Mouse (Mus musculus): ENCODE results near the gene Ccl7. TPM values are rescaled to one million over a fixed set of nuclear protein-coding genes. Genes with fewer than 3 reads are reported as not detected.

Gene Ccl7
- polyA plus RNA-seq (2015; fragmentation: Nextera tagmentation; extraction: Ambion mirVana) = 0.28 and 0.74 TPM in 2 replicates

GRCm38 (mm10) chr11:82045471-82045870 lies at the start of gene Ccl7:
TSS of gene Ccl7 (plus strand) at chr11:82045712.
- no peak within 1 kb of the TSS for H3K27ac ChIP-seq
- no peaks in the 10 kb centered on the region for H3K9me3 ChIP-seq
- no peak within 1 kb of the TSS for H3K9ac ChIP-seq
- WGBS = 79% methylated on average over 3 of the region's 3 CpGs
- H3K4me2 ChIP-seq = no peak within 1 kb of the TSS
- no peak for ATAC-seq (replicated peaks)
- no peaks in the 10 kb centered on the region for H3K27me3 ChIP-seq (replicated peaks)
- no peaks in the 10 kb centered on the region for H3K4me1 ChIP-seq
- H3K36me3 ChIP-seq (replicated peaks) = no peaks in the 10 kb centered on the region
- H3K4me3 ChIP-seq = no peak within 1 kb of the TSS

- ATAC-seq (replicated peaks) = no peak
- H3K27ac ChIP-seq = no peak overlapping the region
- H3K4me2 ChIP-seq = no peak overlapping the region
- no peaks in the 10 kb centered on the region for H3K36me3 ChIP-seq (replicated peaks)
- no peaks in the 10 kb centered on the region for H3K27me3 ChIP-seq (replicated peaks)
- H3K9ac ChIP-seq = no peak overlapping the region
- 61% methylated on average over 10 of the region's 10 CpGs for WGBS
- no peaks in the 10 kb centered on the region for H3K9me3 ChIP-seq
- no peak overlapping the region for H3K4me3 ChIP-seq
- H3K4me1 ChIP-seq = no peaks in the 10 kb centered on the region
Observed at GRCm38 (mm10) chr11:81996172-81996841, 49.2 kb upstream of the Ccl7 start.

DNA sequence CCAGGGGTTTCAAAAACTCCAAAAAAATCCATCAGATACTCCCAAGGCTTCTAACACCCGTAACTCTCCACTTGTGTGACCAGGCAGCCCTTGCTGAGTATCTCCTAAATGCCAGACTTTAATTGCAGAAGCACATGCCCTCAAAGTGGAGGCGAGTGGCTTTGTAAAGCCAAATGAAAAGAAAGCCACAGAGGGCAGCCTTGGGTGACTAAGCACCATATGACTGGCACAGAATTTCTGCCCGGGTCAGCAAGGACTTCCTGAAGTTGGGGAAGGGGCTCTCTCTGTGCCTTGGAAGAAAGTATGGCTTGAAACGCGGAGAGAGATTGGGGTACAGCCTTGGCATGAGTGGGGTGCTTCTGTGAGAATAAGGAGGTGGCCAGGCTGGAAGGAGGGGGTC lies 48.4 kb upstream of the Ccl7 start:
- WGBS = 90% methylated on average over 5 of the region's 5 CpGs
- H3K4me1 ChIP-seq = no peaks in the 10 kb centered on the region
- no peak overlapping the region for H3K9ac ChIP-seq
- no peak overlapping the region for H3K4me3 ChIP-seq
- no peak overlapping the region for H3K4me2 ChIP-seq
- H3K9me3 ChIP-seq = no peaks in the 10 kb centered on the region
- H3K36me3 ChIP-seq (replicated peaks) = no peaks in the 10 kb centered on the region
- ATAC-seq (replicated peaks) = no peak
- no peaks in the 10 kb centered on the region for H3K27me3 ChIP-seq (replicated peaks)
- no peak overlapping the region for H3K27ac ChIP-seq

DNA sequence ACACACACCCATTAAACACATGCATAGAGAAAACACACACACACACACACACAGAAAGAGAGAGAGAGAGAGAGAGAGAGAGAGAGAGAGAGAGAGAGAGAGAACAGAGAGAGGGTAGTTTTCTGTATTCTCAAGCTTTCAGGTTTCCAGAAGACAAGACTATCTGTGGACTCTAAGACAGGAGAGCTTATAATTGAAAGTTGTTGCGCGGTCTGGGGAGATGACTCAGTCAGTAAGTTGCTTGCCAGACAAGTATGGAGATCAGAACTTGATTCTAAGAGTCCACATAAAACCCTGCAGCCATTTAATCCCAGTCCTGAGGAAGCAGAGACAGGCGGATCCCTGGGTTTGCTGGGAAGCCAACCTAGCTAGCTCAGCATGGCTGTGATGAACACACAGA lies 46.9 kb upstream of the Ccl7 start:
- H3K4me2 ChIP-seq = no peak overlapping the region
- H3K36me3 ChIP-seq (replicated peaks) = no peaks in the 10 kb centered on the region
- H3K9me3 ChIP-seq = no peaks in the 10 kb centered on the region
- WGBS = 89% methylated on average over 3 of the region's 3 CpGs
- no peaks in the 10 kb centered on the region for H3K27me3 ChIP-seq (replicated peaks)
- H3K27ac ChIP-seq = no peak overlapping the region
- no peak for ATAC-seq (replicated peaks)
- H3K9ac ChIP-seq = no peak overlapping the region
- H3K4me1 ChIP-seq = no peaks in the 10 kb centered on the region
- no peak overlapping the region for H3K4me3 ChIP-seq

- Histone ChIP-seq H3K4me2 (no peak overlapping the region), H3K9ac (no peak overlapping the region), H3K9me3 (no peaks in the 10 kb centered on the region), H3K27me3 (replicated peaks) (no peaks in the 10 kb centered on the region), H3K4me1 (no peaks in the 10 kb centered on the region), H3K27ac (no peak overlapping the region), H3K36me3 (replicated peaks) (no peaks in the 10 kb centered on the region), H3K4me3 (no peak overlapping the region)
- 82% methylated on average over 4 of the region's 4 CpGs for WGBS
- ATAC-seq (replicated peaks) = no peak
Observed at GRCm38 (mm10) chr11:81999469-81999868, 46.0 kb upstream of the Ccl7 start.

GRCm38 (mm10) chr11:82000581-82000980 lies 44.9 kb upstream of the Ccl7 start:
- H3K27me3 ChIP-seq (replicated peaks) = no peaks in the 10 kb centered on the region
- H3K4me3 ChIP-seq = no peak overlapping the region
- H3K9ac ChIP-seq = no peak overlapping the region
- no peaks in the 10 kb centered on the region for H3K4me1 ChIP-seq
- H3K27ac ChIP-seq = no peak overlapping the region
- no peaks in the 10 kb centered on the region for H3K36me3 ChIP-seq (replicated peaks)
- 57% methylated on average over 5 of the region's 5 CpGs for WGBS
- no peak overlapping the region for H3K4me2 ChIP-seq
- ATAC-seq (replicated peaks) = no peak
- H3K9me3 ChIP-seq = no peaks in the 10 kb centered on the region

DNA sequence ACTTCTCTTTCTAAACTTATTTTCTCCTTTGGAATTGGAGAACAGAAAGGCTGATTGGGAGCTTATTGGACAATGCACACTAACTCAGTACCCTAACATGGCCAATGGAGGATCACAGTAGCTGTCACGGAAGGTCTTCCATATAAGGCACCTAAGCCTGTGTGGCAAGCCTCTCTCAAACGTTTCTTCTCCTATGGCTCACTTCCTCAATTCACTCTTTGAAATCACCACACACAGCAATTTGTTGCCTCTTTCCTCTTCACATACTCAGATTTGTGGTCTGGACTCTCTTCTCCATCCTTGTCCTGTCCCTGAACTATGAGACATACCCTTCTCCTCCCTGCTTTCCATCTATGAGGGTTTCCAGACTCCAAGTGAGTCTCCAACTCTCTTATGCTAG lies 40.7 kb upstream of the Ccl7 start:
- WGBS = 80% methylated on average over 2 of the region's 2 CpGs
- Histone ChIP-seq H3K27me3 (replicated peaks) (no peaks in the 10 kb centered on the region), H3K9ac (no peak overlapping the region), H3K4me3 (no peak overlapping the region), H3K4me2 (no peak overlapping the region), H3K4me1 (no peaks in the 10 kb centered on the region), H3K36me3 (replicated peaks) (no peaks in the 10 kb centered on the region), H3K27ac (no peak overlapping the region), H3K9me3 (no peaks in the 10 kb centered on the region)
- no peak for ATAC-seq (replicated peaks)

GRCm38 (mm10) chr11:82006796-82007423 lies 38.6 kb upstream of the Ccl7 start:
- H3K4me3 ChIP-seq = no peak overlapping the region
- H3K9ac ChIP-seq = no peak overlapping the region
- no peaks in the 10 kb centered on the region for H3K9me3 ChIP-seq
- no peak overlapping the region for H3K4me2 ChIP-seq
- H3K27ac ChIP-seq = no peak overlapping the region
- H3K27me3 ChIP-seq (replicated peaks) = no peaks in the 10 kb centered on the region
- WGBS = 56% methylated on average over 12 of the region's 12 CpGs
- no peaks in the 10 kb centered on the region for H3K4me1 ChIP-seq
- ATAC-seq (replicated peaks) = no peak
- H3K36me3 ChIP-seq (replicated peaks) = no peaks in the 10 kb centered on the region

DNA sequence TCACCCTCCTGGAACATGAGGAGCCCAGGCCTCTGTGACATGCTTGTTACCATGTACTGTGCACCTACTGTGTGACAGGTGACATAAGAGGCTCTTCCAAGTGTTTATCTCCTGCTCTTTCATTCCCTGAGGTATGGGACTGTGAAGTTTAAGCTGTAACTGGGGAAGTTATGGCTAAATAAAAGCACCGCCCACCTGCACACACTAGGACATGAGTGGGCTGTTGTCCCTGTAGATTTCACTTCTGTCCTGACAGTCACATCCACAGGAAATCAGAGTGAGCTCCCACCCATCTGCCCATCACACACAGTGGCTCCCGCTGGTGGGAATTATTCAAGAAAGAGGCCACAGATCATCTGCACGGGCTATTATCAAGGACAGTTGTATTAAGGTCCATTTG lies 35.4 kb upstream of the Ccl7 start:
- Histone ChIP-seq H3K9ac (no peak overlapping the region), H3K27ac (no peak overlapping the region), H3K4me3 (no peak overlapping the region), H3K36me3 (replicated peaks) (no peaks in the 10 kb centered on the region), H3K4me1 (no peaks in the 10 kb centered on the region), H3K27me3 (replicated peaks) (no peaks in the 10 kb centered on the region), H3K9me3 (no peaks in the 10 kb centered on the region), H3K4me2 (no peak overlapping the region)
- WGBS = 88% methylated on average over 3 of the region's 3 CpGs
- ATAC-seq (replicated peaks) = no peak

DNA sequence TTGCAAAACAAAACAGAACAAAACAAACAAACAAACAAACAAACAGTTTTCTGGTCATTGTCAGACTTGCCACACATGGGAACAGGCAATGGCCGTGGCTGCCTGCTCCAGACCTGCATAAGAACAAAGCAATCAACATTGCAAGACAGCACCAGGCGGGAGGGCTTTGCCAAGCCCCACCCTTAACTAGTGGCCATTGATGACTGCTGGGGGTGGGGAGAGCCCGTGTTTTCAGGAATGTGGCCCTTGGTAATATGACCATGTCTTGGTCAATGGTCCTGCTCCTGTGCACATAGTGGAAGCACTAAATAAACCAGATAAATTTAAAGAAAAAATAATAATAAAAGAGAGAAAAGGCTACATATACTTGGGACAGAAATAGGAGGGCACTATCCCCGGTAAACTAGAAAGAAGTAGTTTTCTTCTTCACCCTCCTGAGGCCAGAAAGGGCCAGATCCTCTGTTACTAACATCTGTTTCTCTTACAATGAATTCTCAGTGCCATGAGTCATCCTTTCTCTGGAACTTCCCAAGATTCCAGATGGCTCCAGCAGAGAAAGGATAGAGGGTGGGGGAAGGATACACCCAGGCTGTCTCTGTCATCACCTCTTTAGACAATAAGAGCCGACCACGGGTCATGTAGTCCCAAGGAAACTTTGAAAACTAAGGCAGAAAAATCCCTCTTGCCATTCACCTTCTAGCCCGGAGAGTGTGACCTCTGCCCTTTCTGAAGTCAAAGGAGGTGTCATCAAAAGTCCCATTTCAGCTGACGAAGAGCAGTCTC lies 33.9 kb upstream of the Ccl7 start:
- Histone ChIP-seq H3K4me1 (no peaks in the 10 kb centered on the region), H3K9me3 (no peaks in the 10 kb centered on the region), H3K4me3 (no peak overlapping the region), H3K27ac (no peak overlapping the region), H3K9ac (no peak overlapping the region), H3K36me3 (replicated peaks) (no peaks in the 10 kb centered on the region), H3K27me3 (replicated peaks) (no peaks in the 10 kb centered on the region), H3K4me2 (no peak overlapping the region)
- ATAC-seq (replicated peaks) = no peak
- WGBS = 69% methylated on average over 8 of the region's 8 CpGs

DNA sequence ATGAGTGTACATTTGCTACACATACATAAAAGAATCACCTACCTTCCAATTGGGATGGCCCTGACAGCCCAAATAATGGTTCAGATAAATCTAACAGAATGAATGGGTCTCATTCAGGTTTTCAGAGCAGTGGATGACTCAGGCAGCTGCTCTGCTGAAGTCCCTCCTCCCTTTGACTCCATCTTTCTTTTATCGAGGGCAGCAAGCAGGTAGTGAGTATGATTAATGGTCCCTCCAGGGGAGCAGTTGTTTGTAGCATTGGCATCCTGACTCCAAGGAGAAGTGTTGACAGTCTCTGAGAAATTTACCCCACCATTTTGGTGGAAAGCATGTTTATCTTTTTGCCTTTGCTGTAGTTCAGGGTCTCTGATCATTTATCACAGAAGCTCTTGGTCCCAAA lies 31.8 kb upstream of the Ccl7 start:
- 62% methylated on average over 1 of the region's 1 CpGs for WGBS
- no peak for ATAC-seq (replicated peaks)

DNA sequence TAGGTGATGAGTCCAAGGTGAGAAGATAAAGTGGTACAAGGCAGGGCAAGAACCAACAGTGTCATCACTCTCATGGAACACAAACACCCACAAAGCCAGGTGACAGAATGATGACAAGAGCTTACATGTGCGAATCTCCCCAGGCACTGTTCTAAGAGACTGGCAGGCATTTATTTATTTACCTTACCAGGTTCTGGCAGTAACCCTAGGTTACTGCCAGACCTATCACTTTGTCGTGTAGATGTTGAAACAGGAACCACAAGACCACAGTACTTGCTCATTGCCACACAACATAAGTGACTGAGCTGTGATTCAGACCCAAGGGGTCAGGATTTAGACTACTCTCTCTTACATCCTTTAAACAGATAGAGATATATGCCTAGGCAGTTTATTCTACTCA lies 30.4 kb upstream of the Ccl7 start:
- H3K4me3 ChIP-seq = no peak overlapping the region
- WGBS = 70% methylated on average over 2 of the region's 2 CpGs
- no peaks in the 10 kb centered on the region for H3K4me1 ChIP-seq
- no peak overlapping the region for H3K4me2 ChIP-seq
- H3K9ac ChIP-seq = no peak overlapping the region
- no peaks in the 10 kb centered on the region for H3K9me3 ChIP-seq
- no peak for ATAC-seq (replicated peaks)
- H3K27ac ChIP-seq = no peak overlapping the region
- H3K36me3 ChIP-seq (replicated peaks) = no peaks in the 10 kb centered on the region
- H3K27me3 ChIP-seq (replicated peaks) = no peaks in the 10 kb centered on the region

More for the DNA sequence above, 31.8 kb upstream of the Ccl7 start:
- no peak overlapping the region for H3K27ac ChIP-seq
- H3K4me1 ChIP-seq = no peaks in the 10 kb centered on the region
- no peak overlapping the region for H3K4me3 ChIP-seq
- no peaks in the 10 kb centered on the region for H3K36me3 ChIP-seq (replicated peaks)
- no peak overlapping the region for H3K9ac ChIP-seq
- H3K4me2 ChIP-seq = no peak overlapping the region
- H3K27me3 ChIP-seq (replicated peaks) = no peaks in the 10 kb centered on the region
- H3K9me3 ChIP-seq = no peaks in the 10 kb centered on the region
